Mouse (Mus musculus) urinary bladder, postnatal 36 days (tissue): Measurements from ENCODE around the gene Coro7.
A peak's percentile ranks its signal among the peaks of the same experiment; 100 is the strongest.
"Not testable (repeated sequence)": the region's sequence is repeated elsewhere in the genome, so short reads cannot be mapped to it uniquely, and the experiment has no call there.

ENCODE experiments used
- DNase-seq, 2 experiments: peaks; one replicate each; pipeline ENCODE4 v3.0.0; 2022; ENCODE audit warnings: low spot score in 2 of 2, mixed read lengths in 1 of 2

Coro7 gene

GRCm38 (mm10) chr16:4596141-4596728 is 83.3 kb downstream of the Coro7 start:
- DNase-seq, result no peak

GRCm38 (mm10) chr16:4595527-4595963 is 84.0 kb downstream of the Coro7 start:
- peak in 1 of 2 experiments; percentile 36 for DNase-seq

GRCm38 (mm10) chr16:4594814-4595526 is 84.6 kb downstream of the Coro7 start:
- DNase-seq, result no peak

- peak in 1 of 2 experiments; percentile 32 for DNase-seq
These were observed 85.4 kb downstream of the Coro7 start, which contains the start of gene Glis2 for GRCm38 (mm10) chr16:4593971-4594813. Glis2 (plus strand) TSS chr16:4594713.

- peak in 1 of 2 experiments; percentile 43 for DNase-seq
These were observed 86.4 kb downstream of the Coro7 start for GRCm38 (mm10) chr16:4592909-4593875.

GRCm38 (mm10) chr16:4590236-4590635 is 89.3 kb downstream of the Coro7 start:
- no peak for DNase-seq

- no peak for DNase-seq
These were observed 91.9 kb downstream of the Coro7 start for GRCm38 (mm10) chr16:4587516-4588210.

- DNase-seq, result peak; percentile 95 to 97
These were observed 93.0 kb downstream of the Coro7 start for GRCm38 (mm10) chr16:4586531-4587123.

GRCm38 (mm10) chr16:4585642-4586530 is 93.7 kb downstream of the Coro7 start:
- DNase-seq, result no peak

GRCm38 (mm10) chr16:4584438-4584837 is 95.1 kb downstream of the Coro7 start:
- DNase-seq, result no peak

GRCm38 (mm10) chr16:4583807-4584206 is 95.8 kb downstream of the Coro7 start:
- no peak for DNase-seq

- not testable (repeated sequence) for DNase-seq
These were observed 98.4 kb downstream of the Coro7 start for GRCm38 (mm10) chr16:4581179-4581578.

GRCm38 (mm10) chr16:4578630-4579029 is 100.9 kb downstream of the Coro7 start:
- DNase-seq, result no peak

- no peak for DNase-seq
These were observed 102.7 kb downstream of the Coro7 start for GRCm38 (mm10) chr16:4576873-4577272.
